Mouse (Mus musculus): Measurements from ENCODE around the gene Sap25.
A peak's percentile ranks its signal among the peaks of the same experiment; 100 is the strongest.

Gene Sap25

DNA sequence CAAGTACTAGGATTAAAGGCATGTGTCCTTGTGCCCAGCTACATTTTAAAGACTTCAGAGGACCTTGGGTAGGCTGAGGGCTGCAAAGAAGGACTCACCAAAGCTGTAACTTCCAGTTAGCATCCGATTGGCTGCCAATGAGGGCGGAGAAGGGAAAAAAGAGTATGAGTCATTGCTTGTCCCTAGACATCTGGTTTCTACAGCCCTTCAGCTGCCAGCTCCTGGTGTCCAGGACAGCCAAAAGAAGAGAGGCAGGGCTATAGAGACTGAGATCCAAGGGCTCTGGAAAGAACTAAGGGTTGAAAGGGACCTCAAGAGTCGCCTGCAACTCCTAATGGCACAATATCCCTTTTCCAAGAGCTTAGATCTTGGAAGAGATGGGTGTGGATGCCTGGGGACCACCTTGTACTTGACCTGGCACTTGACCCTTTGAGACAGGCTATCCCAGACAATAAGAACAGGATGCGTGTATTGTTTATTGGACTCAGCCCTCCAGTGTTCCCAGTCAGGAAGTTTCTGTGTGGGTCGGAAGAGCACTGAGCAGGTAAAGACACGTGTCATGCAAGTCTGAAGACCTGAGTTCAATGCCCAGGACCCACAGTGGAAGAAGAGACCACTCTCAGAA is 19.0 kb downstream of the Sap25 start:
- no peak for DNase-seq (ENCODE audit: extremely low spot score, low spot score)

DNA sequence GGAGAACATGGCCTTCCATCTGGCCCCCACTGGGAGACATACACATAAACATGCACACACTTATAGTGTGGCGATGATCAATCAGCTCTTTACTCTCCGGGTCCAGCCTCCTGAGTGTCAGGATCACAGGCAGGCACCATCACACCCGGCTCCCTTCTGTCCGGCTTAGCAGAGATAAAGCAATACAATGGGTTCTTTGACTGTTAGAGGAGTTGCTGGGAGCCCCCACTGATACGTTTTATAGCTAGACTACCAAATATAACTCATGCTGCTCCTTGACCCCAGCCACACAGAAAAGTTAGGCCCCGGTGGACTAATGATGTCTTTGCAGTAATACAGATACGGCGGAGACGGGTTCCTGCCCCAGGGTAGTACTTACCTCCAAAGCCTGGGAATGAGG is 21.9 kb downstream of the Sap25 start:
- DNase-seq (ENCODE audit: extremely low spot score, low spot score) = no peak

DNA sequence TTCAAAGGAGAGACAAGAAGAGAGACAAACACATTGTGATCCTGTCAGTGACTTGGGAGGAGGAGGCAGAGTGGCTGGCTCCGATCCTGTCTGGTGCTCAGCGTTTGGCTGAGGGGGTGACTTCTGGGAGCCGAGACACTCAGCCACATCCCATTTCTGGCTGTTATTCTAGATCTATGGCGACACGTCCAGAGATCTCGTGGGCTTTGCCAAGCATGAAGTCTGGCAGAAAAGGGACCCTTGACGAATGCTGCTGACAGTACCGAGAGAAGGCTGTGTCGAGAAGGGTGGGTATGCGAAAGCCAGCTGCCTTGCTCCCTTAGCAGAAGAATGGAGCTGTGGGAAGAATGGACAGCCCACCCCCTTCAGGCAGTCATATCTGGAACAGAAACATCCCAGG is 27.8 kb downstream of the Sap25 start:
- DNase-seq (ENCODE audit: extremely low spot score, low spot score) = no peak

DNA sequence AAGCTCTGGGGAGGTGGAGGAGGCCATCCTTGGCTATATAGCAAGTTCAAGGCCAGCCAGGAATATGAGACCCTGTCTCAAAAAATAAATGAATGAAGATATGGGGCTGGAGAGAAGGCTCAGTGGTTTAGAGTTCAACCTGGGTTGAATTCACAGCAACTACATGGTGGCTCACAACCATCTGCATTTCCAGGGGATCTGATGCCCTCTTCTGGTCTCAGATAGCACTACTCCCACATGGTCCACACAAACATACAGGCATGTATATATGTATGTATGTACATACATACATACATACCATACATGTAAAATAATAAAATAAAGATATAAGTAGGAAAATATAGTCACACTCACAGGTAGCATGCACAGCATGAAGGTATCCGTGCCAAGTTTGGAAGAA is 29.1 kb downstream of the Sap25 start:
- no peak for DNase-seq (ENCODE audit: extremely low spot score, low spot score)

DNA sequence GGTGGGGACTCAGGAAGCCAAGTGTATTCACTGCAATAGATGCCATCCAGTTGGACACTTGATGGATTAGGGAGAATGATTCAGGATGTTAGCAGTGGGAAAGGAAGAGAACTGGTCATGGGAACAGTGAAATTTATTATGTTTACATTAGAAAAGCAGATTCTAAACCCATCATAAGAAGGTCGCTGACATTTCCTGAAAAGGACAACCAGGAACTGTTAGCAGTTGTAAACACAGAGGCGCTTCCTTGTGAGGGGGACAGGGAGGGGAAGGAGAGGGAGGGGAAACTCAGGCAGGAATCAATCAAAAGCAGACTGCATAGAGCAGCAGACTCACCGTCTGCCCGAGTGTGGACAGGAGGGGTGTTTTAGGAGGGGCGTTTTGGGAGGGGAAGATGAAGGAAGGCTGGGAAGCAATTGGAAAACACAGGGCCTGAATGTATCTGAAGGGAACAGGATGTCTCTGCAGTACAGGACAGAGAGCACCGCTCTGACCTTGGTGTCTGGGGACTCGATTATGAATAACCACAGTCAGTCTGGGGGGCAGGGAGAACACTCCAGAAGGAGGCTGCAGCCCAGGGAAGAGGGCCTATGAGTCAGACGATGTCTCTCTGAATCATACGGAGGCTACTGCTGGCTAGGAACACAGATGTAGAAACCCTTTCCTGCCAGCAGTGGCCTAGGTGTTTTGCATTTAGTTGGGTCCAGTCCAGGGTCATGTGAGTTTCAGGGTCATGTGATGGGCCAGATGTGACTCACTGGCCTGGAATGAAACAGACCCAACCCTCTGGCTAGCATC is 30.5 kb downstream of the Sap25 start:
- DNase-seq (ENCODE audit: extremely low spot score, low spot score) = no peak

DNA sequence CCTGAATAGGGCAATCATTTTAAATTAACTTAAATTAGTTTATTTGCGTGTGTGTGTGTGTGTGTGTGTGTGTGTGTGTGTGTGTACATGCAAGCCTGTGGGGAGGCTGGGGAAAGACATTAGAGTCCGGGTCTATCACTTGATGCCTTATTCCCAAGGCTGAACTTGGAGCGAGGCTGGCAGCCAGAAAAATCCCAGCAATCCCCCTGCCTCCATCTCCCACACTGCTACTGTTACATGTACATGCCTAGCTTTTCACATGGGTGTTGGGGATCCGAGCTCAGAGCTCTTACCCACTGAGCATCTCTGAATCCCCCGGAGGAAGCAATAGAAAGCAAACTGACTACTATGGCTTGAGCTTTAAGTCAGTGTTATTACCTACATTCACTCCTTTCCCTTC is 31.2 kb downstream of the Sap25 start:
- no peak for DNase-seq (ENCODE audit: extremely low spot score, low spot score)

DNA sequence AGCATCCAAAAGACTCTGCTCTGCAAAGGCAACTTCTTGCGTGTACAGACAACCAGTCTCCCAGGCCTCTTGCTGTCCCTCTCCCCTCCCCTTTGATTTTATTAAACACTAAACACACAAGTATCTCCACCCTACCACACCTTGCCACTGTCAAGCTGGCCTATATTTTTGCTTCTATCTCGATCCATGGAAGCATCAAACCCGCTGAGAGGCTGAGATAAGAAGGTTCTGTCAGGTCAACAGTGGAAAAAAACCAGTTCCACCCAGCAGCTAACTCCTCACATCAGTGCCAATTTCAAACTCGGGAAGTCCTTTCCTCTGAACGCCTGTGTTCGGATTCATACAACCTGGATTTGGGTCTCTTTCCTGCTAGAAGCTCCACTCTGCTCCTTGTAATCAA is 31.9 kb downstream of the Sap25 start:
- DNase-seq (ENCODE audit: extremely low spot score, low spot score) = no peak

DNA sequence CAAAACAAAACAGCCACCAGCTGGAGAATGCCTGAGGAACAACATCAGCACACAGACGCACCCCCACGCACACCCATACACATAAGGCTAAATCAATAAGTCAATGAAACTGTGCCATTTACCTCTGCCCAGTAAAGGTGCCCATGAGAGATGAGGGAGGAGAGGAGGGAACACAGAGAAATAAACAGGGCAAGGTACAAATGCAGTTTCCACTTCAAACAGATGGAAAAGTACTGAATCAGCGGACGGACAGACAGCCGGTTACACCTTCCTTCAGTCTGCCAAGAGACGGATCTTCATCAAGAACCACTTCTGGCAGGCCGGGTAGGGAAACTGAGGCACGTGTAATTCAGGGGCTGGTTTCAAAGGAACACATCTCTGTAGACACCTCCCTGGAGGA is 33.7 kb downstream of the Sap25 start:
- no peak for DNase-seq (ENCODE audit: extremely low spot score, low spot score)

DNA sequence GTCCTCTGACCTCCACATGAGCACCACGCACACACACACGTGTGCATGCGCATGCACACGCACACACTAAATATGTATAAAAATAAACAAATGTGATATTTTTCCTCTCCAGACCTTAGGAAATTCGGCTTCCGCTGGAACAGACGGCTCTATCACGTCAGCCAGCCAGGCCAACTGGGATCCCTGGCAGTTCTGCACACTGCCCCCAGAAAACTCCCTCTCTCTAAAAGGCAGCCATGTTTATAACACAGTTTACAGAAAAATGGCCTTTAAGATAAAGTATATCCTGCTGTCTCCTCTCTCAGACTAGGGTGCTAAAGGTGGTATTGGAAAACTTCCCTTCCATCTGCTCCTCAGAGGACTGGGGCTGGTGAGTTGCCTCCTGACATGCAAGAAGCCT is 36.7 kb downstream of the Sap25 start:
- no peak for DNase-seq (ENCODE audit: extremely low spot score, low spot score)

DNA sequence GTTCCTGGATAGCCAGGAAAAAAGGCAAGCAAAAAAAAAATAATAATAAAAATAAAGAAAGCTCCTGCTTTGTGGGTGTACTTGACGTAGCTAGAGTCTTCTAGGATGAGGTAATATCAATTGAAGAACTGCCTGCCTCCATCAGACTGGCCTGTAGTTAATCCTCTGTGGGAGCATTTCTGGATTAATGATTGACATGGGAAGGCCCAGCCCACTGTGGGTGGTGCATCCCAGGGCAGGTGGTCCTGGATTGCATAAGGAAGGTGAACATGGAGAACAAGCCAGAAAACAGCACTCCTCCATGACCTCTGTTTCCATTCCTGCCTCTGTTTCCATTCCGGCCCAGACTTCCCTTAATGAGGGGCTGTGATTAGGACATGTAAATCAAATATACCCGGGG is 37.6 kb downstream of the Sap25 start:
- no peak for DNase-seq (ENCODE audit: extremely low spot score, low spot score)

DNA sequence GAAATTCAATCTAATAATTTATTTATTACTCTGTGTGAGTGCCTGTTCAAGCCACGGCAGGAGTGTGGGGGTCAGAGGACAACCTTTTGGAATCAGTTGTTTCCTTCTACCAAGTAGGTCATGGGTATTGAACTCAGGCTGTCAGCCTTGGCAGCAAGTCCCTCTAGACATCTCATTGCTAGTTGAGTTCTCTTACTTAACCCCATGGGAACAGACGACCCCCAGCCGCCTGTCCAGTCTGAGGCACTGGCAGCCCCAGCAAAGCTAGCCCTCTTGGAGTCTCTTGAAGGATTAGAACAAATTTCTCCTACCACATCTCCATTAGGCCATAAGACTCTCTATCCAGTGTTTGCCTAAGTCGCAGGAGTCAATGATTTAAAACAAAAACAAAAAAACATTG is 38.6 kb downstream of the Sap25 start:
- no peak for DNase-seq (ENCODE audit: extremely low spot score, low spot score)

DNA sequence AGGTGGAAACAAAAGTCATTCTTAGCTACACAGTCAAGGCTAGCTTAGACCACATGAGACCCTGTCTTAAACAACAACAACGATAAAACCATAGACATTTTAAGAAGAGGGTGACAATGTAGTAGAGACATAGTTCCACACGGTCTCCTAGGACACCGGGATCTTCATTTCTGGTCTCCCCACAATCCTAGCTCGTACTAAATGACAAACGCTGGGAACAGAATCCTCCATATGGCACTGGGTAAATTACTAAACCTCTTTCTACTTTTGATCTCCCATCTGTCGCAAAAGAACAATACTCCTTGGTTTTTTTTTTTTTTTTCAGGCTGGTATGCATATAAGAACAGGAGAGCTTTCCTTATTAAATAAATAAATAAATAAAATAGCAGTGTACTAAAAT is 41.4 kb downstream of the Sap25 start:
- DNase-seq (ENCODE audit: extremely low spot score, low spot score) = no peak

DNA sequence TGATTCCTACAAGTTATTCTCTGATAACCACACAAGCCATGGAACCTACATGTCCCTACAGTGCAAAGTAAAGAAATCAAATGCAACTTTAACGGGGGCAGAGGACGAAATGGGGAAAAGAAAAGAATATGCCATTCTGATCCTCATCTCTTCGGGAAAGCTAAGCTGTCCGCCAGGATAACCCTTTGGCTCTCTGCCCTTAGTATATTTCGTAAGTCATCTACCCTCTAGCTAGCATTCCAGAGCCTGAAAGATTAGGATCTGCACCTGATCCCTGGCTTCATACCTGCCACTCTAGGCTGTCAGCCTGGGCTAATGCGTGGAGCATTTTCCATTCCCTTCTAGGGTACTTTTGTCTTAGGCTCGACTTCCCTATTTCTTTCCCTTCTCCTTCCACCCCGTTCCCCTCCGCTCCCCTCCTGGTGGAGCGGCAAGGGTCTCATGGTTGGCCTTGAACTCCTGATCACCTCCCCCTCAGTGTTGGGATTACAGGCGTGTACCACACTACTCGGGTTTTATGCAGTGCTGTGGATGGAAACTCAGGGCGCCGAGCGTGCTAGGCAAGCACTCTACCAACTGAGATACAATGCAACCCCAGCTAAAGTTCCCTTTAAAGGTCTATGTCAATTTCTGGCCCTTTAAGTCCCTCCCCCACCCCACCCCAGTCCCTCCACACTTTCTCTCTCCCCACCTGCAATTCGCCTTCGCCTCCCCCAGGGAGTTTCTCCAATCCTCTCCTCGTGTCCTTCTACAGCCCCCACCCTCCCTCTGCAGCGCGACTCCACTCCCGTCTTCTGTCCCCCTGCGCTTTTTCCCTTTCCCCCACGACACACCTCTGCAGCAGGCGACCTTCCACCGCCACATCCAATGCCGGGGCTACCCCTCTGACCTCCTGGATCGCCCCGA is 42.5 kb downstream of the Sap25 start:
- DNase-seq (ENCODE audit: extremely low spot score, low spot score) = peak; percentile 22

DNA sequence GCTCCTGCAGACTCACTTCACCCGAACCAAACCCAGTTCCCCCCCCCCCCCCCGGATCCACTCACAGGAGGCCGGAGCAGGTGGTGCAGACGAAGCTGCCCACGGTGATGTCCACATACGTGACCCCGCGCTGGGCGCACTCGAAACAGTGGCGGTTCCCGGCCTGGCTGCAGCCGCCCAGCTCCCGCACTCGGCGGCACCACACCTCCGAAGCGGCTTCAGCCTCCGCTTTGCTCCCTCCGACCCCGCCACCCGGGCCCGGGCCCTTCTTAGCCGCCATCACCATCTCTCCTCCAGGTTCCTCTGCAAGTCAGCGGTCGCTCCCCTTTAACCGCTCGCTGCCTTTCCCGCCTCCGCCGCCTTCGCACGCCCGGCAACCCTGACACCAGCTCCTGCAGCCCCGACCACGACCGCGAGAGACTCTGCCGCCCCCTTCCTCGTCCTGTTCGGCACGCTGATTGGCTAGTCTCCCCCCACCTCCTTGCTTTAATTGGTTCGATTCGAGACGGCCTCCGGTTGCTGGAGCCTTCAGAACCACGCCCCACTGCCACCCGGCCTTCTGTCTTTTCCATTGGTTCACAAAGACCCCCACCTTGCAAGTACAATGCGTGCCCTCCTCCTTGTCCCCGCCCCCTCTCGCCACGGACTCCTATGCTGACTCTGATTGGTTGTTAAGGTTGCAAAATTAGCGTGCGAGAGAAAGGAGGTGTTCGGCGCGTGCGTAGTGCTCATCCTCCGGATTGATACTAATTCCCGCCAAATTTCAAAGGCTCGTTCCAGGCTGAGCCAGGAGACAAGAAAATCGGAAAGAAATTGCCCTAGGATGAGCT is 43.4 kb downstream of the Sap25 start, which contains the start of gene Agfg2:
Gene Agfg2, minus strand, starts transcription at position 433 of the 830 bp plus-strand sequence.
- DNase-seq (ENCODE audit: extremely low spot score, low spot score) = peak; percentile 95

DNA sequence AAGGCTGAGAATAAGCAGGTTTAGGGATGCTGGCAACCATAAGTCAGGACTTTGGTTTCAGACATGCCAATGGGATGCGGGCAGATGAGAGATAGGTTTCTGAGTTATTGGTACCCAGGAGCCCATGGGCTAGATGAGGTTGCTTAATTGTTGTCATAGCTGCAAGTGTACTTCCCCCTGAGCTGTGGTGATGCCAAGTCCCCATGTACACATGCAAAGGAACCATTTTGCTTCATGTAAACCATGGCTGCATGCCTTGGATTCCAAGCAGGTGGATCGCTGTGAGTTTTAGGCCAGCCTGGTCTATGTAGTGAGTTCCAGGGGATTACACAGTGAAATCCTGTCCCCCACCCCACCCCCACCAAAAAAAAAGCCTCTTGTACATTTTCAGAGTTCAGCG is 44.5 kb downstream of the Sap25 start:
- DNase-seq (ENCODE audit: extremely low spot score, low spot score) = no peak

DNA sequence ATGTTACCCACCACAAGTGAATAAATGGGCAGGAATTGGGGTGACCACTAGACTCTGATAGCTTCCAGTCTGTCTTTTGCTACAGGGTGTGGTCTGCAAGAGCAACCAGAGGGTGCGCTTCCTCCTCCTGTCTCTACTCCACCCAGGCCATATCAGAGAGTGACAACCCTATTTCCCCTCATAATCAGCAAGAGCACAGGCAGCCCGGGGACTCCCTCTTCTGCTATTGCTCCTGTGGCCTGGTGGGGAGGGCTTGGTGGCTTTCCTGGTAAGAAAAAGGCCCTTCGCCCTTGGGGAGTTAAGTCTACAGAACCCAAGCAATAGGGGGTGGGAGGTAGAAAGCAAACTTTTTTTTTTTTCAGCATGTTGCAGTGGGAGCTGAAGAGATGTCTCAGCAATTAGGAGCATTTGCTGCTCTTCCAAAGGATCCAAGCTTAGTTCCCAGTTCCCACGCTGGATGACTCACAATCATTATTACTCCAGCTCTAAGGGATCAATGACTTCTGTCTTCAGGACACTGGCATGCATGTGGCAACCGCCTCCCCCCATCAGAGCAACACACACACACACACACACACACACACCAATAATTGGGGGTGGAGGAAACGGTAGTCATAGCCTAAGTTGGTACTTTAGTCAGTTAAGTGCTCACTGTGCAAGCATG is 45.1 kb downstream of the Sap25 start:
- DNase-seq (ENCODE audit: extremely low spot score, low spot score) = no peak

DNA sequence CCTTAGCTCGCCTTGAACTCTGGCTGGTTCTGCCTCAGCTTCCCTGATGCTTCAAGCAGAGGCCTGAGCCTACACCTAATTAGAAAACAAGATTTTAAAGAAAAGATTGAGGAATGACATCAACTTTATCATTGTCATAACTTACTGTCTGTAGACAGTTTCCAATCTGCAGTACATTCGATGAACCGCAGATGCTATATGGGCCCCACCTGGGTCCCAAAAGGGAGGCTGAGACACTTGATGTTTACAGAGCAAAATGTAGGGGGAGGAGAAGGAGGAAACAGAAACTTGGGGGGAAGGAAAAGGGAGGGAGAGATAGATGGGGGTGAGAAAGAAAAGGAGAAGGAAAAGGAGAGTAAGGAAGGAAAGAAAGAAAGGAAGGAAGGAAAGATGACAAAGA is 48.8 kb downstream of the Sap25 start:
- DNase-seq (ENCODE audit: extremely low spot score, low spot score) = no peak

DNA sequence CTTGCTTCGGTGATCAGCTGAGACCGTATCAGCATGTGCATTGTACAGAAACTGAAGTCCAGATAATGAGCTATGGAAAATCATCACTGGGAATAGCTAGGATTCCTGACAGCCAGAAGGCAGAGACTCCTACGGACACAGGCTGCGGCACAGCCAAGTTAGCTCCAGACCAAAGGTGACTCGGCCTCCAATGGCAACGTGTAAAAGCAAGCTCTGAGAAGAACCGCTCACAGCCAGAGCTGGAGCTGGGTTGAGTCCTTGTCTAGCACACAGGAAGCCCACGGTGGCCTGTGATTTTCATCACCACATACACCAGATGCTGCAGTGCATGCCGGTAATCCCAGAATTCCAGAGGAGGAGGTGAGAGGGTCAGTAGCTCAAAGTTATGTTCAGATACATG is 49.4 kb downstream of the Sap25 start:
- no peak for DNase-seq (ENCODE audit: extremely low spot score, low spot score)

DNA sequence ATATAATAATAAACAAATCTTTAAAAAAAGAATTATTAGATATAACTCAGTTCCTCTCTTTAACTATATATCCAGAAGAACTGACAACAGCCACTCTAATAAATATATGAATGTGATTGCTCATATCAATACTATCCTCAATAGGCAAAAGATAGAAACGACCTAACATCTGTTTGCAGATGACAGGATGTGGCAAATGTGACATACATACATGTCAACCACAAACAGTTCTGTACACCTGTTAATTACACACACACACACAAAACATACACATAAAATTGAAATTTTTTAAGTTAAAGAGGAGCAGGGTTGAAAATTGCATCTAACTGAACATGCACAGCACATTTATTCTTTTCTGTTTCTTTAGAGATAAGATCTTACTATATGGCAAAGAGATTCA is 50.7 kb downstream of the Sap25 start:
- no peak for DNase-seq (ENCODE audit: extremely low spot score, low spot score)
